Mouse (Mus musculus): ENCODE results near the gene Tsga10ip.

DNA sequence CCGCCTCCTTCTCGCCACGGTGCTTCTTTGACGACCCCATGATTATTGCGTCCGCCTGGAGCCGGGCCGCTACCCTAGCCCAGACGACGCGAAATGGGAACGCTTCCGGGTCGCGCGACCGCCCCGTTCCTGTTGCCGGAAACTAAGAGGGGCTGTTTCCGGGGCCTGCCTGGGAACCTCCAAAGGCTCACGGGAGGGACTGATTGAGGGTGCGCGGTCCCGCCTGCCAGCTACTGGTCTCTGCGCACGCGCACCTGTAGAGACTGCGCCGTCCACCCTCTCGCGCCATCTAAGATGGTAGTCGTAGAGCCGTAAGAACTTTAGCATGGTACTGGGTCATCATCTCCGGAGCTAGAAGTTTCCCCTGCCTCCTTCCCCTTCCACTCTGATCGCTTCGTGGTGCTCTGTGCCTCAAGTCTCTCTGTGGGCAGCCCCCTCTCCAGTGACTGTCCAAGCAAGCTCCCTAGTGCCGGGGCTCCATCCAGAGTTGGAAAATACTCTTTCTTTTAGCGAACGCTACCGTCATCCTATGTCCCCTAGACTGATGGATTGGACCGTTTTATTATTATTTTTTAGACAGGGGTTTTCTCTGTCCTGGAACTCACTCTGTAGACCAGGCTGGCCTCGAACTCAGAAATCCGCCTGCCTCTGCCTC, 13.6 kb downstream of the Tsga10ip start, which contains the start of gene Sart1:
- TF ChIP-seq CTCF (IDR thresholded peaks at IDR 0.05) (no peak), EP300 (IDR thresholded peaks at IDR 0.05) (no peak; the same call in 1 of the 2 replicates)
